Mouse (Mus musculus) hindbrain, embryonic 15.5 days (tissue): ENCODE data around the gene Polg2. TPM values are rescaled to one million over a fixed set of nuclear protein-coding genes. Genes with fewer than 3 reads are reported as not detected.
"Not testable (repeated sequence)": the region's sequence is repeated elsewhere in the genome, so short reads cannot be mapped to it uniquely, and the experiment has no call there.

Experiments used
- ATAC-seq: fragments of 200-750 bp; cut with Nextera tagmentation; 2 replicates; pipeline ENCODE4 v1.8.0; 2017; ENCODE audit warnings: low read depth, moderate number of reproducible peaks, moderate TSS enrichment; ENCODE audit not compliant: low FRiP score
- H3K27ac ChIP-seq: fragments of 300-500 bp; sonication (generic); replicated peaks from 2 replicates; pipeline ENCODE4 v1.5.1; 2015; ENCODE audit warnings: mild to moderate bottlenecking, inconsistent platforms
- H3K27me3 ChIP-seq: fragments of 300-500 bp; sonication (generic); 2 replicates; pipeline ENCODE4 v1.6.1; 2015; ENCODE audit warnings: control low read depth, inconsistent platforms
- H3K36me3 ChIP-seq: fragments of 300-500 bp; sonication (generic); 2 replicates; pipeline ENCODE4 v1.6.1; 2015; ENCODE audit warnings: control low read depth, inconsistent platforms
- H3K4me1 ChIP-seq: fragments of 300-500 bp; sonication (generic); replicated peaks from 2 replicates; pipeline ENCODE4 v1.6.1; 2015; ENCODE audit warnings: control low read depth, inconsistent platforms
- H3K4me2 ChIP-seq: fragments of 300-500 bp; sonication (generic); 2 replicates; pipeline ENCODE4 v1.6.1; 2015; ENCODE audit warnings: moderate library complexity, mild to moderate bottlenecking, inconsistent platforms
- H3K4me3 ChIP-seq: fragments of 300-500 bp; sonication (generic); 2 replicates; pipeline ENCODE4 v1.5.1; 2015; ENCODE audit warnings: mild to moderate bottlenecking, inconsistent platforms
- H3K9ac ChIP-seq: fragments of 300-500 bp; sonication (generic); 2 replicates; pipeline ENCODE4 v1.6.1; 2015; ENCODE audit warnings: inconsistent platforms
- H3K9me3 ChIP-seq: fragments of 300-500 bp; sonication (generic); 2 replicates; pipeline ENCODE4 v1.6.1; 2016; ENCODE audit warnings: control low read depth, inconsistent platforms
- WGBS: fragments of 180-500 bp; shearing (Covaris S2); methylation state at CpG from one replicate; pipeline ENCODE4 v1.1.7; 2015; 5-methylcytosine and 5-hydroxymethylcytosine counted together
- polyA plus RNA-seq: library from polyadenylated mRNA; unstranded; fragments of >200 nt; fragmentation: Nextera tagmentation; extraction: Ambion mirVana; gene quantifications from 2 replicates; pipeline ENCODE4 v1.2.1, GENCODE M21; 2015

Polg2 gene
- polyA plus RNA-seq, 1 experiment from 2014 or later: 8.8 TPM

DNA sequence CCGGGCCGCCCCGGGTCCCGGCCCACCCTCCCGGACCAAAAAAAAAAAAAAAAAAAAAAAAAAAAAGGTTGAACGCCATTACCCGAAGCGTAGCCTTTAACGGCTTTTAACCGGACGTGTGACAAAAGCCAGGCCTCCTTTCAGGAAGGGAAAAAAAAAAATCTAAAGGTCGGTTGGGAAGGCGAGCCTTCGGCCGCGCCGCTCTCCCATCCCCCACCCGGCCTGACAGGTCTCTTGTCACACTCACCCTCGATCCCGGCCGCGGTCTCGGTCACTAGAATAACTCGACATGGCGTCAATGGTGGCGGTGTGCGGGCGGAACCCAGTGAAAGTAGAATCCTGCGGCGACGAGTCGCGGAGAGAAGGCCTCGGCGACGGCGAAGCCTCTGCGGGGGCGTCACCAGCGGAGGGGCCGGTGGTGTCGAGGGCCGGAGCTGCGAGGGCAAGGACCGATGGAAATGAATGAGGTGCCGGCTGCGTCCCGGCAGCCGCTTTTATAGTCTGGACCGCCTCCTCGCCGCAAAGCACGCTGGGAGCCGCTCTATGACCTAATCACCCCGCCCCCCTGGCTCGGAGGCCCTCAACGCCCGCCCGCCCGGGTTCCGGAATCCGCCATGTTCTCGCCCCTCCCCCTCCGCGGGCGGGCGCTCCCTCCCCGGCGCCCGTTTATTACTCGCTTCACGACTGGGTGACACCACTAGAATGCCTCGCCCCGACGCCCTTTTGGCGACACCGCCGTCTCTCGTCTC is 8.9 kb upstream of the Polg2 start:
- ATAC-seq: peak; percentile 86
- WGBS: under 1% methylated on average over 66 of the region's 79 CpGs

DNA sequence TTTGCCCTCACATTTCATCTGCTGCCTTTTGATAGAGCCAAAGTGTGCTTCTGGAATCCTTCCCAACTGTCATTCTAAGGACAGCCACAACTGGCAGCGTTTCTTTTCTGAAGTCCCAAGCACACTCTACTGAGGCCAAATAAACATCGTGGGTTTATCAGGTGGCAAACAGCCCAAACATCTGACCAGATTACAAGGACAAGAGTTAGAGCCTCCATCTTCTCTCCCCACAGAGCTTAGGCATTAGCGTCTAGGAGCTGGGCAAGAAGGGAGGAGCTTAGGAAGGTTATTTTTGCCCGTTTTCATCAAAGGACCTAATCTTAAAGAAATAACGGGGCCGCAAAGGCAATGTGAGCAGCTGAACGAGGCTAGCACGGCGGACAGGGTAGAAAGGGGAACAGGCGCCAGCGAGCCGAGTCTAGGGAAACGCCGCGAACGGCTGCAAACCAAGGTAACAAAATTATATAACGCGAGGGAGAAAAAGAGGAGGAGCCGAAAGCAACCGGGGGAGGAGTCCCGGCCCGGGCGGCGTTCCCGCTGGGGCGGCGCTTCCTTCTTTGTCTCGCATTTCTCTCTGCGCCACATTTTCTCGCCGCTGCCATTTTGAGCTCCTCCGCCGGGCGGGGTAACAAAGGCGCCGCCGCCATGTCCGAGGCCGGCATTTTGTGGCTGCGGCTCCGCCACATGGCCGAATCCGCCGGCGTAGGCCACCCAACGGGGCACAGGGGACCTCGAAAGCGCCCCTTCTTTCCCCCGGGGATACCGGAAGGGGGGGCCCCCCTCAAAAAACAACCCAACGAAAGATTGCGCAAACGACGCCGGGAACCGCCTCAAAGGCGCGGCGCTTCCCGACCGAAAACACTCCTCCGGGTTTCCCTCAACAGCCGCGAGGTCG is 8.0 kb upstream of the Polg2 start:
- Histone ChIP-seq H3K4me3 (peak overlapping the region; percentile 66), H3K36me3 (peaks cover 39% of the 10 kb centered on the region), H3K4me1 (peaks cover 41% of the 10 kb centered on the region), H3K27ac (peak overlapping the region; percentile 100), H3K9ac (peak overlapping the region; percentile 85), H3K27me3 (no peaks in the 10 kb centered on the region), H3K4me2 (peak overlapping the region; percentile 68), H3K9me3 (no peaks in the 10 kb centered on the region)
- ATAC-seq: peak; percentile 13; the same call in 1 of the 2 replicates
- WGBS: under 1% methylated on average over 64 of the region's 65 CpGs

More for the DNA sequence above, 8.9 kb upstream of the Polg2 start:
- H3K27ac ChIP-seq: peak overlapping the region; percentile 100
- H3K36me3 ChIP-seq: peaks cover 39% of the 10 kb centered on the region
- peaks cover 41% of the 10 kb centered on the region for H3K4me1 ChIP-seq
- H3K9ac ChIP-seq: peak overlapping the region; percentile 85
- peak overlapping the region; percentile 66 for H3K4me3 ChIP-seq
- peak overlapping the region; percentile 67 for H3K4me2 ChIP-seq
- H3K9me3 ChIP-seq: no peaks in the 10 kb centered on the region
- no peaks in the 10 kb centered on the region for H3K27me3 ChIP-seq

DNA sequence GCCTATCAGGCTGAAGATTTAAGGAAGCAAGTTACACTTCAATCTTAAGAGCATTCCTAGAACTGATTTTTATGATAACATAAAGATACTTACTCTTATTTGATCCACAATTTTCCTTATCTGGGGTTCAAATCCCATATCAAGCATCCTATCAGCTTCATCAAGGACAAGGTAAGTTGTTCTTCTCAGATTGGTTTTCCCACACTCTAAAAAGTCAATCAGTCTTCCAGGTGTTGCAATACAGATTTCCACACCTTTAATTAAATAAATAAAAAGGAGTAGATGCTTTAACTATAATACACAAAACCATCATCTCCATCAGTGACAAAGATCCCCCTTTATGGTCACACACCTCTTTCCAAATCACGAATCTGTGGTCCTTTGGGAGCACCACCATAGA is 5.7 kb upstream of the Polg2 start:
- H3K27me3 ChIP-seq: no peaks in the 10 kb centered on the region
- H3K9ac ChIP-seq: no peak overlapping the region
- no peak overlapping the region for H3K27ac ChIP-seq
- no peaks in the 10 kb centered on the region for H3K9me3 ChIP-seq
- no peak for ATAC-seq
- no peak overlapping the region for H3K4me3 ChIP-seq
- H3K4me1 ChIP-seq: peaks cover 36% of the 10 kb centered on the region
- peak overlapping the region; percentile 68 for H3K4me2 ChIP-seq
- 61% methylated on average over 1 of the region's 1 CpGs for WGBS
- H3K36me3 ChIP-seq: peaks cover 52% of the 10 kb centered on the region

DNA sequence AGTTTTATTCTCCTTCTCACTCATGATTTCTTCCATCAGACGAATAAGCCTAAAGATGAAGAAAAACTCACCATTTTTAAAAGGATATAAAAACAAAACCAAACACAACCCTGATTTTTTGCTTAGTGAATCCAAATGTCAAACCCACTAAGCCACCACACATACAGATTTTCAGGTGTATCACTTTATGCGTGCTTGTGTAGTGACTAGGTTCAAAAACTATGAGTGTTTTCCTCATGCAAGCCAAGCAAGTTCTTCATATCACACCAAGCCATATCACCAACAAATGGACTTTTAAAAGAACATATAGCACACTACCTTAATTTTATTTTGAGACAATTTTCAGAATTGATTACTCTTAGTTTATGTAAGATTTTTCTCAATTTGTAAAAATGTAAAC is 5.1 kb upstream of the Polg2 start:
- no peak overlapping the region for H3K4me3 ChIP-seq
- no peak overlapping the region for H3K27ac ChIP-seq
- H3K27me3 ChIP-seq: no peaks in the 10 kb centered on the region
- H3K36me3 ChIP-seq: peaks cover 53% of the 10 kb centered on the region
- peaks cover 34% of the 10 kb centered on the region for H3K4me1 ChIP-seq
- H3K4me2 ChIP-seq: no peak overlapping the region
- H3K9me3 ChIP-seq: no peaks in the 10 kb centered on the region
- ATAC-seq: no peak
- WGBS: 87% methylated on average over 2 of the region's 2 CpGs
- H3K9ac ChIP-seq: no peak overlapping the region

DNA sequence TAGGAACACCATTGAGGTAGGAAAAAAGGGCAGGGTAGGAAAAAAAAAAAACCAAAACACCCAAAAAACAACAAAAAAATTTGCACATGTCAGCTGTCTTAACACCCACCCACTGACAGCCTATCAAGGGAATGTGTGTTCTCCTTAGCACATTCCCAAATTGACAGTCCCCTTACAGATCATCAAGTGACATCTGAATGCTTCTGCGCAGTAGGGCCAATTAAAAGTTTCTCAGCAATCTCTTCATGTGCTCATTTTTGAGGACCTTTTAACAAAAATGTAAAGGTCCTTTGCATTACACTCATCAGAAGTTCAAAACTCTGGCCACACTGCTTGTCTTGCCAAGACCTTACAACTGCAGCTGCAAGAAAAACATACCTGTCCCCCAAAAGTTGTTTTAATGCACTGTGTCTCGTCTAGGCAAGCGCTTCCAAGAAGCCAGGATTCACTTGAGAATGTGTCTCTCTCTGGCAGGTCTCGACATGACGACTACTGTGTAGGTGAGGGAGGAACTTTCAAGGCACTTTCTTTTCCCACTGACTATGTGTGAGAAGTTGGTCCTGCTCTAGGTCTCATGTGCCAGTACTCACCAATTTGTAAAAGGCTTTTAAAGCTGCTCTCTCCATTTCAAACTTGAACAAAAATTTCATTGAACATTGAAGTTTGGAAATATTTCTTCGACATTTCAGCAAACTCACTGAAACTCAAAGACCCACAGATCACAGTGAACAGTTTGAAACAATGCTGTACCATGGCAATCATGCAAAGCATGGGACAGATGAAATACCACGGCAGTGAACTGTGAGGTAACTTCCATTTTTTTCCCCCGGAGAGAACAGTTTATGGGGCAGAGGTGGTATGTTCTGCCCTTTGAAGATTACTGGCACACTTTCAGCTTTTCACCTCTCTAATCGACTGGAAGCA is 3.8 kb upstream of the Polg2 start:
- no peaks in the 10 kb centered on the region for H3K27me3 ChIP-seq
- no peak for ATAC-seq
- H3K4me1 ChIP-seq: peaks cover 43% of the 10 kb centered on the region
- H3K4me3 ChIP-seq: no peak overlapping the region
- WGBS: 85% methylated on average over 9 of the region's 9 CpGs
- peaks cover 53% of the 10 kb centered on the region for H3K36me3 ChIP-seq
- H3K9ac ChIP-seq: no peak overlapping the region
- no peaks in the 10 kb centered on the region for H3K9me3 ChIP-seq
- no peak overlapping the region for H3K4me2 ChIP-seq
- H3K27ac ChIP-seq: no peak overlapping the region

DNA sequence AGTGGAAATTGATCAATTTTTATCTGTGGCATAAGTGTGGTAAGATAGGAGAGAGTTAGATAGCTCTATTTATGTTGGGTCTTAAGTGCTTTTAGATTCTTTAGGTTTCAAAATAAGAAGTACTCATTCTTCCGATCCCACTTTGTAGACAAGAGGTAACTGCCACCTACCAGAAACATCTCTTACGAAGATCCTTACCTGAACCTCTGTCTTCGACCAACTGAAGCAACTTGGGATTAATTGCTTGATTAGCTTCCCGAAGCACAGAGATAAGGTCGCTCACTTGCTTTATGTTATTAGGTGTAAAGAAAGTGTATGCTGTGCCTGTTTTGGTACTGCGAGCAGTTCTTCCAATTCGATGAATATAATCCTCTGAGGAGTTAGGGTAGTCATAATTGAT is 2.9 kb upstream of the Polg2 start:
- not testable (repeated sequence) for ATAC-seq
- peaks cover 53% of the 10 kb centered on the region for H3K36me3 ChIP-seq
- 92% methylated on average over 7 of the region's 7 CpGs for WGBS

DNA sequence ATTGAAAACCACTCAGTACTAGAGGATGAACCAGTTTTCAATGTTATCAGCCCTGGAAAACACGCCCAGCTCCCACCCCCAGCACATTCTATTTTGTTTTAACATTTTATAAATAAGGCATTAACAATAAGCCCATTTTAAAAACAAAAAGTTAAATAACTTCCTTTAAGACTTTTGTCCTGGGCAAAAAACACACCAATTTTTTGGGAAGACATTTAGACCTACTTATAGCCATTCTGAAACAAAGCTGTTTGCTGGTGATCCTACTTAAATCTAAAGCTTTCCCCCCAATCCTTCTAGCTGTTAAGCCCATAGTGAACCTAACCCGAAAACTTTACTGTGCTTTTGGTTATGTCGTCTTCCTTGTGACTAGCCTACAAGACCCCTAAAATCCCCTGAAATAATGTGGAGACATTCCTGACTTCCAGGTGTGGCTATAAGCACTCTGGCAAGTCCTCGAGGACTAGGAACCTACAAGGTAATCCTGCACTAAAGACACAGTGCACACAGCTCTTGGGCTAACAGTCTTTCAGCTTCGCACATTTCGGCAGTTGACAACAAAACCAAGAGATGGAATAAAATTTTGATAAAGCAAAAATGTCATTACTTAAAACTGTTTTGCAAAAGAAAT is 1.4 kb upstream of the Polg2 start:
- no peak overlapping the region for H3K4me3 ChIP-seq
- 82% methylated on average over 6 of the region's 6 CpGs for WGBS
- H3K36me3 ChIP-seq: peaks cover 47% of the 10 kb centered on the region
- no peaks in the 10 kb centered on the region for H3K27me3 ChIP-seq
- no peak overlapping the region for H3K27ac ChIP-seq
- no peak overlapping the region for H3K4me2 ChIP-seq
- ATAC-seq: no peak
- no peak overlapping the region for H3K9ac ChIP-seq
- H3K9me3 ChIP-seq: no peaks in the 10 kb centered on the region
- peaks cover 40% of the 10 kb centered on the region for H3K4me1 ChIP-seq

More for the DNA sequence above, 2.9 kb upstream of the Polg2 start:
- H3K9me3 ChIP-seq, H3K27ac ChIP-seq, H3K4me2 ChIP-seq, H3K4me3 ChIP-seq, H3K27me3 ChIP-seq, H3K9ac ChIP-seq: not testable (repeated sequence)
- peaks cover 50% of the 10 kb centered on the region for H3K4me1 ChIP-seq

DNA sequence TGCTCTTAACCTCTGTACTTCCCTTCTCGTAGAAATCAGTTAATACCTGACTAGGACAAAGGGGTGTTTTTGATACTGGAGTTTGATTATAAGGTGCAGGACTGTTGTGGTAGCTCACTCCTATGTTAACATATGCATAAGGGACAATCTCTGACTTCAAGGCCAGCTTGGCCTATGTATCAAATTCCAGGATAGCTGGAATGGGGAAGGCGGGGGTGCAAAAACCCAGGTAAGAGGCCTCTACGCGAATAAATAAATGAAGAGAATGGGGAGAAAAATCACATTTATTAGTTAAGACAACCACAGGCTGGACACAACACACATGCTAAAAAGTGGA is 720 bp upstream of the Polg2 start:
- H3K27ac ChIP-seq: peak overlapping the region; percentile 87; the same call in 1 of the 2 replicates
- peaks cover 33% of the 10 kb centered on the region for H3K4me1 ChIP-seq
- H3K9ac ChIP-seq: no peak overlapping the region
- H3K9me3 ChIP-seq: no peaks in the 10 kb centered on the region
- 67% methylated on average over 4 of the region's 4 CpGs for WGBS
- H3K36me3 ChIP-seq: peaks cover 47% of the 10 kb centered on the region
- H3K27me3 ChIP-seq: no peaks in the 10 kb centered on the region
- peak overlapping the region; percentile 79 for H3K4me2 ChIP-seq
- H3K4me3 ChIP-seq: peak overlapping the region; percentile 71; the same call in 1 of the 2 replicates
- no peak for ATAC-seq

DNA sequence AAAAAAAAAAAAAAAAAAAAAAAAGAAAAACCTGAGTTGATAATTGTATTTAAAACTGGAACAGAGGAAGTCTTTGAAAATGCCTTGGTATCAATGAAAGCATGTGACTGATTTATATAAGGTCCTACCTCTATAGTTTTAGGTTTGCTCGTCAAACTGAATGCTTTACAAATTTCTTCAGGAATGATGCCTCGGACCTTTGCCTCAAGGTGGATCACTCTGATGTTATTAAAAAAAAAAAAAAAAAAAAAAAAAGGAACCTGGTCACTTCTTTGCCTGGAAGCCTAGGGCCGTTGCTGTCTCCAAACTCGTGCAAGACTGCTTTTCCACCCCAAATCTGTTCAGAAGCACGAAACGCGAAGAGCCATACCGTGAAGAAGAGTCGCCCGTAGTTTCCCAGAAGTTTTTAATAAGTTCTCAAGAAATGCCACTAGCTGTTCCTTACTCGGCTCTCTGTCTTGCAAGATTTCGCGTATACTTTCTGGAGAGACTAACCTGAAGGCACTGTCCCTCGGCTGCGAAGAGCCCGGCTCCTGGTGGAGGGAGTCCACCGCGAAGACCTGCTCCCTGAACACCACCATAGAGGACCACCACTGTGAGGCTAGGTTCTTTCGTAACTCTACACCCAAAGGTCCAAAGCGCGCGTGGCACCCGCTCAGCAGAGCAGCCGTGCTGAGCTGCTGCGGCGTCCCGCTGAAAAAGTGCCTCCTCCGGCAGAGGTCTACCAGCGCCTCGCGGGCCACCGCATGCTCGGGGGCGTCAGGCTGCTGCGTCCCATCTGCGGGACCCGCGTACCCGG is 549 bp downstream of the Polg2 start:
- Histone ChIP-seq H3K9me3 (no peaks in the 10 kb centered on the region), H3K36me3 (peaks cover 46% of the 10 kb centered on the region), H3K4me2 (peak overlapping the region; percentile 79), H3K27me3 (no peaks in the 10 kb centered on the region), H3K9ac (peak overlapping the region; percentile 78), H3K4me1 (peaks cover 25% of the 10 kb centered on the region), H3K27ac (peak overlapping the region; percentile 87), H3K4me3 (peak overlapping the region; percentile 71)
- whole genome bisulfite sequencing: 1% methylated on average over 39 of the region's 39 CpGs
- no peak; the same call in 1 of the 2 replicates for ATAC-seq

DNA sequence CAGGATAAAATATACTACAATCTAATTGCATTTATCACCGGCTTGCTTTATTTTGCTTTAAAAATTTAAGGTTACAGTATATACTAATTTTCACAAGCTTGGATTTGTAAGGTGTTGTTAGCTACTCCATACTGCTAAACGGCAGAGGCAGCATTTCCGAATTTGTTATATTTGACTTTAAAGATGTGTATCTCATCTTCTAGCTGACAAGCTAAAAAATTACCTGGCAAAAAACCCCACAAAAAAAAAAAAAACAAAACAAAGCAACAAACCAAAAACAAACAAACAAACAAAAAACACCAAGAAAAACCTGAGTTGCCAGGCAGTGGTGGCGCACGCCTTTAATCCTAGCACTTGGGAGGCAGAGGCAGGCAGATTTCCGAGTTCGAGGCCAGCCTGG is 1.2 kb downstream of the Polg2 start:
- Histone ChIP-seq H3K4me2 (peak overlapping the region; percentile 79), H3K9ac (no peak overlapping the region), H3K9me3 (no peaks in the 10 kb centered on the region), H3K4me1 (peaks cover 23% of the 10 kb centered on the region), H3K4me3 (no peak overlapping the region), H3K27me3 (no peaks in the 10 kb centered on the region), H3K36me3 (peaks cover 47% of the 10 kb centered on the region), H3K27ac (no peak overlapping the region)
- WGBS: 94% methylated on average over 7 of the region's 7 CpGs
- no peak for ATAC-seq
